ENCODE assay signal across 8 mouse cellular contexts in the genomic region with DNA sequence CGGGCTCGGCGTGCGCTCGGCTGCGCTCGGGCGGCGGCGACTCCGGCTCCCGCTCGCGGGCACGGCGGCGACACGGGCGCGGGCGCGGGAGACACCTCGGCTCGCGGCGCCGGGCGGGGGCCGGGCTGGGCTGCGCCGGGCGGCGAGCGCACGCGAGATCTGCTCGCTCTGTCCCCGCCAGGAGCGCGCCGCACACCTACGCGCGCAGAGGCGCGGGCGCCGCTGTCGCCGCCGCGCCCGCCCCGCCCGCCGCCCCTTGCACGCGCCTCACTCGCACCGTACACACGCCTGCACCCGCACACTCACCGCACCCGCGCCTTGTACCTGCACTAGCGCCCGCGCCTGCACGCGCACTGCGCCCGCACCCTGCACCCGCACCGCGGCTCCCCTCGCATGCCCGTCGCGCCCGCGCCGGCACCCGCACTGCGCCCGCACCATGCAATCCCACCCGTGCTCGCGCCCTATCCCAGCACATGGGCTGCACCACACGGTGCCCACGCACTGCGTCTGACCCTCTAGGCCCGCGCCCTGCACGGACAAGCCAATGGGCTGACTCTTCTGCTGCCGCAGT. TPM values are rescaled to one million over a fixed set of nuclear protein-coding genes. Genes with fewer than 3 reads are reported as not detected.
A peak's percentile ranks its signal among the peaks of the same experiment; 100 is the strongest.
DNase-seq lines count a peak whose midpoint lies in the region; ATAC-seq and TF ChIP-seq lines count a peak whose summit lies in the region.

No protein-coding gene starts in this region.

- no peak for TF ChIP-seq EP300 in lung, postnatal 0 days (IDR thresholded peaks at IDR 0.05)
- TF ChIP-seq EP300 in liver, embryonic 14.5 days (IDR thresholded peaks at IDR 0.05; ENCODE audit: low read depth): no peak

- H3K4me2 ChIP-seq in lung, postnatal 0 days (replicated peaks; ENCODE audit: low read depth, low read length): peak overlapping the region; percentile 65
- H3K4me2 ChIP-seq in embryonic facial prominence, embryonic 11.5 days (ENCODE audit: low read depth, low read length): peak overlapping the region; percentile 93
- peak overlapping the region; percentile 65 for H3K4me2 ChIP-seq in hindbrain, embryonic 16.5 days (ENCODE audit: low read length)
- peak overlapping the region; percentile 45 for H3K4me2 ChIP-seq in liver, embryonic 14.5 days (ENCODE audit: low read depth)

- H3K36me3 ChIP-seq in lung, postnatal 0 days (ENCODE audit: insufficient read depth, low read length): no peaks in the 10 kb centered on the region
- H3K36me3 ChIP-seq in embryonic facial prominence, embryonic 11.5 days (replicated peaks; ENCODE audit: control insufficient read depth, insufficient read depth, low read depth, low read length): no peaks in the 10 kb centered on the region
- H3K36me3 ChIP-seq in hindbrain, embryonic 16.5 days (ENCODE audit: control insufficient read depth, insufficient read depth, low read length): no peaks in the 10 kb centered on the region
- H3K36me3 ChIP-seq in liver, embryonic 14.5 days (replicated peaks; ENCODE audit: control insufficient read depth, insufficient read depth, low read depth): no peaks in the 10 kb centered on the region

- H3K4me1 ChIP-seq in lung, postnatal 0 days (ENCODE audit: insufficient read depth, low read depth, low read length): no peaks in the 10 kb centered on the region
- peaks cover 5% of the 10 kb centered on the region; the same call in 1 of the 2 replicates for H3K4me1 ChIP-seq in embryonic facial prominence, embryonic 11.5 days (ENCODE audit: control insufficient read depth, insufficient read depth, low read length)
- peaks cover 22% of the 10 kb centered on the region for H3K4me1 ChIP-seq in hindbrain, embryonic 16.5 days (ENCODE audit: control insufficient read depth, insufficient read depth, low read depth, low read length)
- H3K4me1 ChIP-seq in liver, embryonic 14.5 days (replicated peaks; ENCODE audit: control insufficient read depth in 2 of 2, insufficient read depth in 2 of 2, low read length in 1 of 2): no peaks in the 10 kb centered on the region

- TF ChIP-seq CTCF in lung, postnatal 0 days (IDR thresholded peaks at IDR 0.05): no peak
- TF ChIP-seq CTCF in liver, embryonic 14.5 days (IDR thresholded peaks at IDR 0.05; ENCODE audit: low read depth): no peak

- peaks cover 42% of the 10 kb centered on the region for H3K27me3 ChIP-seq in lung, postnatal 0 days (replicated peaks; ENCODE audit: insufficient read depth, low read length)
- peaks cover 63% of the 10 kb centered on the region for H3K27me3 ChIP-seq in embryonic facial prominence, embryonic 11.5 days (ENCODE audit: control insufficient read depth, insufficient read depth, low read length)
- H3K27me3 ChIP-seq in hindbrain, embryonic 16.5 days (replicated peaks; ENCODE audit: control insufficient read depth, insufficient read depth, low read length): peaks cover 25% of the 10 kb centered on the region
- peaks cover 47% of the 10 kb centered on the region for H3K27me3 ChIP-seq in liver, embryonic 14.5 days (ENCODE audit: control insufficient read depth, insufficient read depth, low read length)

- 3% methylated on average over 34 of the region's 95 CpGs for WGBS in lung, postnatal 0 days
- WGBS in embryonic facial prominence, embryonic 11.5 days: under 1% methylated on average over 46 of the region's 95 CpGs
- 2% methylated on average over 60 of the region's 95 CpGs for WGBS in hindbrain, embryonic 16.5 days
- 3% methylated on average over 83 of the region's 95 CpGs for WGBS in liver, embryonic 14.5 days (ENCODE audit: insufficient replicate concordance)

- no peak for DNase-seq in lung, postnatal 0 days (ENCODE audit: low spot score)
- DNase-seq in lung, postnatal 36 days: no peak
- peak; percentile 34 for DNase-seq in embryonic facial prominence, embryonic 11.5 days (ENCODE audit: low spot score)
- no peak for DNase-seq in liver, embryonic 14.5 days (ENCODE audit: low read depth in 3 of 3, low spot score in 3 of 3)
- peak; percentile 78 for DNase-seq in right cerebral cortex, postnatal 4 days
- DNase-seq in thymus, postnatal 36 days: no peak
- DNase-seq in ovary, postnatal 14 days (ENCODE audit: low spot score): no peak

- no peaks in the 10 kb centered on the region for H3K9me3 ChIP-seq in lung, postnatal 0 days (ENCODE audit: low read length)
- no peaks in the 10 kb centered on the region for H3K9me3 ChIP-seq in embryonic facial prominence, embryonic 11.5 days (replicated peaks; ENCODE audit: control insufficient read depth, low read length)
- no peaks in the 10 kb centered on the region for H3K9me3 ChIP-seq in hindbrain, embryonic 16.5 days (ENCODE audit: control insufficient read depth, low read length)
- H3K9me3 ChIP-seq in liver, embryonic 14.5 days (ENCODE audit: control insufficient read depth, low read length): no peaks in the 10 kb centered on the region

- H3K27ac ChIP-seq in lung, postnatal 0 days (ENCODE audit: low read length): no peak overlapping the region
- no peak overlapping the region for H3K27ac ChIP-seq in embryonic facial prominence, embryonic 11.5 days (replicated peaks; ENCODE audit: low read depth, low read length)
- peak overlapping the region; percentile 94 for H3K27ac ChIP-seq in hindbrain, embryonic 16.5 days (ENCODE audit: low read depth, low read length)
- no peak overlapping the region for H3K27ac ChIP-seq in liver, embryonic 14.5 days

- H3K9ac ChIP-seq in lung, postnatal 0 days (replicated peaks; ENCODE audit: low read depth): no peak overlapping the region
- peak overlapping the region; percentile 11 for H3K9ac ChIP-seq in embryonic facial prominence, embryonic 11.5 days (replicated peaks; ENCODE audit: low read length)
- H3K9ac ChIP-seq in hindbrain, embryonic 16.5 days (ENCODE audit: low read depth, low read length): peak overlapping the region; percentile 87
- H3K9ac ChIP-seq in liver, embryonic 14.5 days (replicated peaks): no peak overlapping the region

- peak; percentile 40; the same call in 1 of the 2 replicates for ATAC-seq in lung, postnatal 0 days
- no peak for ATAC-seq in embryonic facial prominence, embryonic 11.5 days (replicated peaks; ENCODE audit: insufficient number of reproducible peaks, low FRiP score, low TSS enrichment, low read depth)
- ATAC-seq in hindbrain, embryonic 16.5 days: peak; percentile 88
- 0 out of 2 replicates have a peak, but pooled peaks have one; percentile 8 for ATAC-seq in liver, embryonic 14.5 days (ENCODE audit: insufficient read depth)

- peak overlapping the region; percentile 42 for H3K4me3 ChIP-seq in lung, postnatal 0 days (ENCODE audit: low read depth, low read length)
- H3K4me3 ChIP-seq in embryonic facial prominence, embryonic 11.5 days (ENCODE audit: low read depth, low read length): peak overlapping the region; percentile 52
- H3K4me3 ChIP-seq in hindbrain, embryonic 16.5 days (ENCODE audit: low read length): peak overlapping the region; percentile 81
- peak overlapping the region in 1 of 2 experiments; percentile 41; a peak in 3 of 4 replicates for H3K4me3 ChIP-seq in liver, embryonic 14.5 days (ENCODE audit: insufficient read depth in 1 of 2, low read depth in 2 of 2, low read length in 2 of 2)

RNA-seq across cellular contexts. Expression of a gene that starts 0.5 kb away (rescaled TPM):
- polyA plus RNA-seq in lung, postnatal 0 days (2015; fragmentation: Nextera tagmentation; extraction: Ambion mirVana): 2.9 TPM in 2 replicates
- 1.6 and 1.7 TPM in 2 replicates for polyA plus RNA-seq in embryonic facial prominence, embryonic 11.5 days (2014; fragmentation: Nextera tagmentation; extraction: Ambion mirVana)
- 138 and 140 TPM in 2 replicates for polyA plus RNA-seq in hindbrain, embryonic 16.5 days (2015; fragmentation: Nextera tagmentation; extraction: Ambion mirVana)
- 0.40 and 0.63 TPM in 2 replicates for polyA plus RNA-seq in liver, embryonic 14.5 days (2012; rRNA removed)
- 0.40 and 0.55 TPM in 2 replicates for polyA plus RNA-seq in liver, embryonic 14.5 days (2014; fragmentation: Nextera tagmentation; extraction: Ambion mirVana)

Comparison
In these comparisons a context has a peak if more than half of its experiments do, and no peak if none do; other contexts are left out.
1. DNase-seq: peak in embryonic facial prominence, embryonic 11.5 days (single experiment) and right cerebral cortex, postnatal 4 days (single experiment); none in lung, postnatal 0 days (single experiment), lung, postnatal 36 days (single experiment), liver, embryonic 14.5 days (0 of 3), thymus, postnatal 36 days (0 of 2) and ovary, postnatal 14 days (single experiment).
2. H3K9ac ChIP-seq: peak in embryonic facial prominence, embryonic 11.5 days (single experiment) and hindbrain, embryonic 16.5 days (single experiment); none in lung, postnatal 0 days (single experiment) and liver, embryonic 14.5 days (single experiment).
3. RNA of a gene that starts 0.5 kb away (polyA plus RNA-seq): 138 to 140 TPM in hindbrain, embryonic 16.5 days; 2.9 TPM in lung, postnatal 0 days, 1.6 to 1.7 TPM in embryonic facial prominence, embryonic 11.5 days and 0.40 to 0.63 TPM in liver, embryonic 14.5 days; every median in the first group is over 10 times any median in the second.
4. Peak in every context shown above with its lines, with median percentiles within 50 percentile points of each other: H3K4me2 ChIP-seq.